Mouse (Mus musculus) heart, postnatal 0 days (tissue): ENCODE measurements around the gene Nav1.

ENCODE experiments used
- CTCF ChIP-seq: IDR thresholded peaks from 2 replicates; pipeline ENCODE4 v1.5.1; 2016; ENCODE audit warnings: antibody characterized with exemption, control low read depth, low read depth
- EP300 ChIP-seq: IDR thresholded peaks from 2 replicates; pipeline ENCODE4 v1.6.1; 2016; ENCODE audit warnings: antibody characterized with exemption, low read depth

GRCm38 (mm10) chr1:135514046-135514445, 93.0 kb downstream of the Nav1 start:
- TF ChIP-seq CTCF, result no peak
- TF ChIP-seq EP300, result no peak
